Mouse (Mus musculus): ENCODE data around the gene Celsr1. TPM values are rescaled to one million over a fixed set of nuclear protein-coding genes. Genes with fewer than 3 reads are reported as not detected.

Celsr1 gene
- total RNA-seq, 2 experiments from 2014 or later = 6.6 to 10.7 TPM

DNA sequence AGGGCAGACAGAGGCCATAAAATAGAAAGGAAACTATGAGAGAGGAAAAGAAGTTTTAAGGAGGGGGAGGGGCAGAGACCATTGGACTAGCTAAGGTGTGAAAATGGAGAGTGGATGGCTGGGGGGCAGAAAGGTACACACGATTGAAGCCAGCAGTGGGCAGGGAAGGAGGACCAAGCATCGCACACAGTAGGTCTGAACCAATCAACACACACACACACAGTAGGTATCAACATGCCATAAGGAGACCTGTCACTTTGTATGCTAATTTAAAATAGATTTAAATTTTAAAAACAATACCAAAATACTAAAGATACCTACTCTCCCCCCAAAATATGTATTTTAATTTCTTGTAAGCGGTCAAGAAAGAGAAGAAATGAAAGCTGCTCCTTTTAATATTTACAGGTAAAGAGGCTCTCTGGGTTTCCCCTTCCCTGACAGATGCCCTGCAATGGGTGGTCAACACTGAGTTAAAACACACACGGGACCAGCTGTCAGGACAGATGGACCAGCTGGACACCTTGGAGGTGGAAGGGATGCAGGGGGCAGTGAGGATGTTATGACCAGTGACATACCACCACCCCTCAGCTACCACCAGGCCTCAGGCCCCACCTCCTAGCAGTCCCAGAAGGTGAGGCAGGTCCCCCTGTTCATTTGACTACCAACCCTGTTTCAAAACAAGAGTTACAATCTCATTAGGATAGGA lies 34.9 kb downstream of the Celsr1 start:
- ATAC-seq (replicated peaks; ENCODE audit: poor library complexity) = no peak

DNA sequence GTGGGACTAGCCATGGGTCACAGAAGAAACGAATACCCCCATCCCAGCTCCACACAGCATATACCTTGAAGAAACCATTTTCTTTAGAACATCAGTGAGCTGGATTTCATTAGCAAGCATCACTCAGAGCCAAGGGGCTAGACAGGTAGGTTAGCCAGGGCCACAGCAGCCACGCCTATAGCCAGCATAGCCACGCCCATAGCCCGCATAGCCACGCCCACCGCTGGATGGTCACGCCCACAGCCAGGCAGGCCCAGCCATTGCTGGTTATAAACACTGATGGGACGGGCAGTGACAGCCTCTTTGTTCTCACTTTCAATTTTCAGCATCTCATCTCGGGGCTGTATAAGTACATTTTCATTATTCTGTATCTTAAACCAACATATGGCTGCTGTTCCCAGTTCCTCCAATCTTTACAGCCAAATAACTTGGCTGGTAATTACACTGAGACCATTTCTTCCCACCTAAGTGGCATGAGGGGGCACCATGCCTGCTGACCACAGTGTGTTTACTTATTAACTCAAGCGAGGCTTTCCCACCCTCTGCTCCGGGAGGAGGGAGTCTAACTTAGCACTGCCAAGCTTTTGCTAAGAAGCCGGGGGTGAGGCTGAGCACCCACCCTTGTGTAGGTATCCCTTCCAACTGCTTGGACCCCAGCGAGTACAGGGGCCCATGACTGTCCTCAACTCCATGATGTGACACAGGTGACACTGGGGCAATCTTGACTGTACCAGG lies 37.4 kb downstream of the Celsr1 start:
- ATAC-seq (replicated peaks; ENCODE audit: poor library complexity) = peak; percentile 89

DNA sequence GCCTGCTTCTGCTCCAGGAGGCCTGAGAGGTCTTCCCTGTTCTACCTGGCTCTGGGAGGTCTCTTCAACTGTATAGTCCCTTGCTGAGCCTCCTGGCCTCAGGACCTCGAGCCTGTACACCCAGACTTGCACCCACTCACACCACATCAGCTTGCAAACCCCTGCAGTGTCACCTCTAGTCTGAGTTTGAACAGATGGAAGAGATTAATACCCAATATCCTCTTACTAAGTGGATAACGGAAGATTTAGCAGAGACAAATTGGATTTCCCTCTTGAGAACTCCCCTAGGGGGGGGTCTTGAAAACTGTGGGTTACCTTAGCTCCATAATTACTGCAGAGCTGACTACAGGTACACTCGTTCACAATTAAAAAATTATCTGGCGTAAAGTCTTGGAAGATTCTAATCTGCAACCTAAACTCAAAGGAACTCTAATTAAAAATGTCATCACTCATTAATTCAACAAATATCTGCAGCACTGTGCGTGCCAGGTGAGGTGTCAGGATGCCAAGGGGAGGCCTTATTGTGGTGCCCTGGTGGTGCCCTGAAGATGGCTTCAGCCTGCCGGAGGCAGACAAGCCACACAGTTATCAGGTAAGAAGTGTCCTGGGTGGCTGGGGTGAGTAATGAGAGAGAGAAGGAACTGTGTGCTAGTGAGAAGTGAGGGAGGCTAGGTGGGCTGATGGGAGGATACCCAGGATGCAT lies 38.5 kb downstream of the Celsr1 start:
- no peak for ATAC-seq (replicated peaks; ENCODE audit: poor library complexity)

DNA sequence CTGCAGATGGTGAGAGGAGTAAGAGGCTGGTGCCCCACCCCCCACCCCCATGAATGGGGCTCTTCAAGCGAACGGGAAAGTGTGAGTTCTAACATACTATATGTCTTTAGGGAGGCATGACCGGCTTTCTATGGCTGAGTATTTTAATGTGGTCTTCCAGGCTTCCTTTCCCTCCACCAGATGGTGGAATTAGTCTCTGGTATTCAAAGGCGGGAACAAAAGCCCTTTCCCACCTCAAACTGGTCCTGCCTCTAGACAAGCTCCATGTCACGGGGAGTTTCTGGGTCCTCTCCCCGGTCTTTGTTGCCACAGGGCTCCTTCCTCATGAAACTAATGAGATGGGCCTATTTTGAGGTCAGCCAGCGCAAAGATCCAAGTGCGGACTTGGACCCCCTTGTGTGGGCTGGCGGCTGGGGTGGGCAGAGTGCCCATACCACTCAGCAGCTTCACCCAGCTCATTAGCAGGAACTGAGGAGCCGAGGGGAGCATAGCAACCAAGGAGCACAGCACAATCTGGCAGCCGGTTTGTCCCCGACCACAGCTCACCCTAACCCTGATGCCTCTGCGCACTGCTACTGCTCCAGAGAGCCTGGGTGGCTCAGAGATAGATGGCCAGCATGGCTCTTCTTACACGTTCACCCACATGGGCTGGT lies 39.5 kb downstream of the Celsr1 start:
- no peak for ATAC-seq (replicated peaks; ENCODE audit: poor library complexity)

DNA sequence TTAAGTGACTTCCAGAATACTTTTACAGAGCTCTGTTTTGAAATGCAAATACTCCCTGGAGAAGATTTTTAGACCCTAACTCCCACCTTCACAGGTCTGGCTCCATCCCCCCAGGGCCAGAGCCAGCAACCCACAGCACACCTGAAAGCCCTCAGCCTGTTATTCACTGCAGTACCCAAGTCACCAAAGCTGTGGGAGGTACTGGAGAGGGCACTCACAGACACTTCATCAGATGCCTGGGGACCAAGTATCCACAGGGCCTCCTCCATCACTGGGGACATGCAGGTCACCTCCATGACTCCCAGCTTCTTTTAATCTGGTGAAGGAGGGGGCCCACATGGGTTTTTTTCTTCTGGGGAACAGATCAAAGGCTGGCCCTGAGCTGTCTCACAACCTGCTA lies 40.2 kb downstream of the Celsr1 start:
- no peak for ATAC-seq (replicated peaks; ENCODE audit: poor library complexity)

DNA sequence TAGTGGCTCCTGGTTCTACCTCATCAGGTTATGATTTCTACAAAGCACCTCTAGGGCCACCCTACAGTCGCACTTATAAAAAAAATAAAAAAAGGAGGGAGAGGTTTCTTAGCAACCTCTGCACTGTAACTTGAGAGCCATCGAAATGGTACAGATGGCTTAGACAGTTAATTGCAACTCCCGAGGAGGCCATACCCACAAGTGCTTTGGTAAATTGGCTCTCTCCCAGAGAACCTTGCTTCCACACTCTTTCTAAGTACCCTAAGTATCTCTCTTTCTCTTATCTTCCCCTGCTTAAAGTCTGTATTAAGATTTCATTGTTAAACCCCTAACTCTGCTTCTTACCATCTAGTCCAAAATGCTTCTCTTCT lies 41.5 kb downstream of the Celsr1 start:
- 0 out of 2 replicates have a peak, but pooled peaks have one; percentile 21 for ATAC-seq (replicated peaks; ENCODE audit: poor library complexity)

DNA sequence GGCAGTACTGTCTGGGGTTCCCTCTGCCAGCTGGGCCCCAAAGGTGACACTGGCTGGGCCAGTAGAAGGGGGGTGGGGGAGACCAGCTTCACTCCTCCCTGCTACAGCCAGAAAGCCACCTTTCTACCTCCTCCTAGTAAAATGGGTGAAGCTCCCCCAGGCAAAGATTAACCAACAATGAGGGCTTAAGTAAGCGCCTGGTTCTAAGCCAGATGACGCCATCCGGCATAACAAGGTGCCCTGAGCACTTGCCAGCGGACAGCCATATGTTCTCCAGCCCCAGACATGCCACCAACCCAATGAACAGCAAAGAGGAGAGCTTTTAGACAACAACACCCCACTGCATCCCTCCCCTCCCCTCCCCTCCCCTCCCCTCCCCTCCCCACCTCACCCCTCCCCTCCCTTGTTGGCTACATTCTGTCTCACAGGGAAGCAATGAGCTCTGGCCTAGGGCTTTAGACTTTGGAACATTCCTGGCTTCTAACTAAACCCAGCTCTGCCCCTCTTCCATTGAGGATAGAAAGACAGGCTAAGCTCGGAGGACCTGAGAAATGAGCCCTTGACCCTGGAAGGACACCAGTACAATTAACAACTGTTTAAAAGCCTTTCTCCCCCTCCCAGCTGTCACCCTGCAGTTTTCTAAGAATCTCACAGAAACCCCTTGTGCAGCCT lies 42.0 kb downstream of the Celsr1 start:
- no peak for ATAC-seq (replicated peaks; ENCODE audit: poor library complexity)

DNA sequence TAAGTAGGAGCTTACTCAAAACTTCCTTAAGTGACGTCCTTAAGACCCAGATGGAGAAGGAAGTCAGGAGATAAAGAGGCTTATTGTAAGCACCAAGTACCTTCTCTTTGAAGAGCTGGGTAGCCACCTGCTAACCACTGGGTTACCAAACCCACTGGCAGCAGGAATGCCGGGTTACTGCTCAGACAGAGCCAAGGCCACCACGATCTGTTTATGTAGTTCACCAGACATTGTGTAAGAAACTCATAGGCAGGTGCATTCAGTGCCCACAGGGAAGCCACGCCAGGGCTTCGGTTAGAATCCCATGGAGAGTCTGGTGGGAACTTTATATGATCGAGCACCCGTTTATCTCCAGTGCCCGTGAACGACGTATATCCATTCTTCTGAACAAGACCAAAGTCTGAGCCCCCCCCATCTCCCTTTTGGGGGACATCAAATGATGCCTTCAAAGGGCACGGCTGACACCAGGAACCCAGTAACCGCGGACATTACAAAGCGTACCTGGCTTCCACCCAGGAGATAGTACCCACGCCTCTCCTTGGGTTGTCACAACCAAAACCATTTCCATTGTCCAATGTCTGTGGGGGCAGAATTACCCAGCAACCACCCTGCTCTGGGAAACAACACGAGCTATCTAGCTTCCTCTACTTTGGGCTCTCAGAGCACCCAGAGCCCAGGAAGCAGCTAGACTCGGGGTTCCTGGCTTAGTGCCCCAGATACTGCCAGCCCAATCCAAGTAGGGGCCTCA lies 42.7 kb downstream of the Celsr1 start:
- ATAC-seq (replicated peaks; ENCODE audit: poor library complexity) = no peak; the same call in 1 of the 2 replicates

DNA sequence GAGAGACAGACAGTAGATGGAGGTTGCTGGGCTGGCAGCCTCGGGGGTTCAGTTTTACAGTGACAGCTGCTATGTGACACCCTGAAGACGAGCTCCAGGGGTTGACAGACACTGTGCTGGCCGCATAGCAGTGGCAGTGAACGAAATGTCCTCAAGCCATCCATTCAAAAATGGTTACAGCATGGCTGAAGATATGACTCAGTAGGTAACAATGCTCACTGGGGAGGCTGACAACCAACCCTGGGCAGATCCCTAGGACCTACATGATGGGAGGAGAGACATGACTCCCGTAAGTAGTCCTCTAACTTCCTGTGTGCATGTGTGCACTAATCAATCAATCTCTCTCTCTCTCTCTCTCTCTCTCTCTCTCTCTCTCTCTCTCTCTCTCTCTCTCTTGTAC lies 45.7 kb downstream of the Celsr1 start:
- no peak for ATAC-seq (replicated peaks; ENCODE audit: poor library complexity)

DNA sequence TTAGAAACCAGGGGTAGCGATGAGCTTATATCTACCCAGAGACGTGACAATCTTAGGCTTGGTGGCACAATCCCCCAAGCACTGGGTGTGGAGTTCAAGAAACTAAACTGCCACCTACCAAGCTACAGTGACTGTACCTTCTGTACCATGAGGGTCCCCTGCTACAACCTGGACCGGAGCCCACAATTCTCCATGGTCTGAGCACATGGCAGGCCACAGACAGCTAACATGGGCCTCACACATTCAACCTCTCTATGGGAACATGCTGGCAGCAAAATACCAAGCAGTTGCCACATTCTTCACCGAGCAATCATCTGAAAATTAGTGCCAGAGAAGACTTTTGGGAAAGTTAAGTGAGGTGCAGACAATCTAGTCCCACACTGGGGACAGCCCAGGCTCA lies 47.4 kb downstream of the Celsr1 start:
- no peak for ATAC-seq (replicated peaks; ENCODE audit: poor library complexity)

DNA sequence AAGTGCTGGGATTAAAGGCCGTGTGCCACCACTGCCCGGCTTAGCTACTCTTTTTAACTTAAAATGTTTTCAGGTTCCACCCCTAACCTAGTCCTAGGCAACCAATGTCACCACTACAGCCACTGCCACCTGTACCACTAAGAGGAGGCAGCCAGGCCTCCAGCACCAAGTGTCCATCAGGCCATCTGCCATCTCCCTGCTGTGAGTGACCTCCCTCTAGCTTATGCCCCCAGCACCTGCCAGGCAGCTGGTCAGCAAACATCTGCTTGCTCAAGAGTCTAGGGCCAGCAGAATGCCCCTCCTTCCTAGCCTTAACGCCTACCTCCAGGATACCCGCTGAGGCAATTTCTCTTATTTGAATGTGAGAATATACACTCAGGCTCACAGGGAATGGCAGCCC lies 48.0 kb downstream of the Celsr1 start:
- ATAC-seq (replicated peaks; ENCODE audit: poor library complexity) = no peak

DNA sequence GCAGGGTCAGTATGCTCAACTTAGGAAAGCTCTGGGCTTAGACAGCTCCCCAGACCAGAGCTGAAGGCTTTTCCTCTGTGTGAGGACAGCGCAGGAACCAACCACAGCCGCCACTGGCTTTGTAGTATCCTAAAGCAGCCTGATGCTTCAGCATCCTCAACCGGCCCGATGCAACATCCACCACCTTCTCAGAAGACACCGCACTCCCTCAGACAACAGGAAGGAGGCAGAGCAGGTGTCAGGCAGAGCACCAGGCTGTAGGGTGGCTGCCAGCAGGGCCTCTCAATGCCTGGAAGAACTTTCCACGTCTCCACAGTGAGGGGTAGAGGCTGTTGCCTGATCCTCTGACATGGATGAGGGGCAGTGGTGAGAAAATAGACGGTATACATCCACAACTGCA lies 50.4 kb downstream of the Celsr1 start:
- ATAC-seq (replicated peaks; ENCODE audit: poor library complexity) = no peak

DNA sequence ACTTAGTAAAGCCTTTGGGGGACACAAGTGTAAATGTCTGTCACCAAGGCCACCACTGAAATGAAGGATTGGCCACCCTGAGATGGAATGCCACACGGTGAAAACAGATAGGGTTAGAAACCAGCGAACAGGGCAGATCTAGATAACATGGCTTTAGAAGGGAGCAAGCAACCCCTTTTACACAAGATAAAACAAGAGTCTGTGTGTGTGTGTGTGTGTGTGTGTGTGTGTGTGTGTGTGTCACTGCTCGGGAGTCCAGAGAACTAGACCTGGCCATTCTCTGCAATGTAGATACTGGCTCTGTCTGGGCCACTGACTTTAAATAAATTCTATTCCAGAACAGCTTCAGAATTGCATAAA lies 51.2 kb downstream of the Celsr1 start:
- no peak for ATAC-seq (replicated peaks; ENCODE audit: poor library complexity)

DNA sequence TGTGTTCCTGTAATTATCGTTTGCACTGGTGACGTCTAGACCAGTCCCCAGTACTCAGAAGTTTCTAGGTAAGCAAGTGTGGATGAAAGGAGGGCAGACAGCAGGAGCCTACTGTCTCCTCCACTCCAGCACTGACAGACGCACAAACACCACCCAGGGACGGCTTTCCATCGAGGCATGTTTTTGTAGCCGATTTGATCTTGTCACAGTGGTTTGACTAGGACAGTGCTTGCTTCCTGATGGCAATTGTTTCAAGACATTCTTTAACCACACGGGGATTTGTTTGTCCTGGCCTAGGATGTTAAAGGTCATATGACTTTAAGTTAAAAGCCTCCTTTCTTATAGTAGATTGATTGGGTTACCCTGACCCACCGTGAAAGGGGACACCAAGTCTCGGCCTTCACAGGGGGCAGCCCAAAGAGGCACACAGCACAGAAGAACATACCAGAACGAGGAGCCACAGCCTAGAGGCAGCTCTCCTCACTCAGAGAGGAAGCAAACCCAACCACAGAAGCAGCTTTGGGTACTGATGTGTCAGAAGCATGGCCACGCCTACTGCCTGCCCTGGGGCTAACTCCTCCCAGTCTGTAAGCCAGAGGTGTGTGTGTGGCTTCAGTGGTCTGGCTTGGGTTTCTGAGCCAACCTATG lies 51.7 kb downstream of the Celsr1 start:
- ATAC-seq (replicated peaks; ENCODE audit: poor library complexity) = peak; percentile 96

DNA sequence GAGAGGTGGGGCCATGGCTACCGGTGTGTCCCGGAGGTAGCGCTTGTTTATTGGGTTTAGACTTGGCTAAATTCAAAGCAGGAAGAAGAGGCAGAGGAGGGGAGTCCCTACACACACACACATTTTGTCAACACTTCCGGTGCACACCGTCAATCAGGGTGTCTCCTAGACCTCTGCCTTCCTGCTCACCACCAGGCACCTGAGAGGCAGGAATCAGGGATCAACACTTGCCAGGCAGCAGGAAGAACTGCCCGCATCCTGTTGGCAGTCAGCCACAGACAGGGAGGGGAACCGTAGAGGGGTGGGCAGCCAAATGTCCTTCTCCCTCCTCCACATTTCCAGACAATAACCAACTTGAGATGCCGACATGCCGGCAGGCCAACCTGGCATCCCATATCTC lies 56.5 kb downstream of the Celsr1 start:
- peak; percentile 32 for ATAC-seq (replicated peaks; ENCODE audit: poor library complexity)

DNA sequence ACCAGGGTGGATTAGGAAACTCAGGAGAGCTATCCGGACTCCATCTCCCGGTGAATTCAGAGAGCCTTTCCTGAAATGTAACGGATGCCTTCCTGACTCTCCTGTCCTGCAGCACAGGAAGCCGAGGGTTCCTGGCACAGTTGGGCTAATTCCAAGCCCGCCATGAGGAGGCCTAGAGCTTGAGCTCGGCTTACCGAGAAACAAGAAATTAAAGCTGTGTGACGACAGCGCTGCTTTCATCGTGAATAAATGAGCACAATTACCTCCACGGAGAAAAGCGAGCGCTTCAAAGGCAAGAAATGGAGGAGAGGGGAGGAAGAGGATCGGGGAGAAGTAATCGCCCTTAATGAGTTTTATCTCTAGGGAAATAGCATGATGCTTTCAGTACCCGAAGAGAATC lies 57.8 kb downstream of the Celsr1 start:
- no peak for ATAC-seq (replicated peaks; ENCODE audit: poor library complexity)

DNA sequence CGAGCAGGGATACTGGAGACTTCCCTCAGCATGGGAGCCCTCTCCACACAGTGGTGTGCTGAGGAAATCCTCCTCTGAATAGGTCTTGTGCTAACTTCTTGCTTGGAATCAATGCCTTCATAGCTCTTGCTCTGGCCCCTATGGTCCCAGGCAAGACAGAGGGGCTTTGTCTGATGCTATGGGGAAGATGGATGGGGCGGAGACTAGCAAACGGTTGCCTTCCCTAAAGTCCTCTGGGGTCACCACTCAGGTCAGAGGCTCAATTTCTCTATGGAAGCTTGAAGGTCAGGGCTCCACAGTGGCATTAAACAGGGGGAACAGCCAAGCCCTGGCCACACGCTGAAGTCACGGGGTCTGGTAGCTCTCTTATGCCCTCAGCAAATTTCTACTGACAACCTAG lies 62.0 kb downstream of the Celsr1 start:
- no peak for ATAC-seq (replicated peaks; ENCODE audit: poor library complexity)

DNA sequence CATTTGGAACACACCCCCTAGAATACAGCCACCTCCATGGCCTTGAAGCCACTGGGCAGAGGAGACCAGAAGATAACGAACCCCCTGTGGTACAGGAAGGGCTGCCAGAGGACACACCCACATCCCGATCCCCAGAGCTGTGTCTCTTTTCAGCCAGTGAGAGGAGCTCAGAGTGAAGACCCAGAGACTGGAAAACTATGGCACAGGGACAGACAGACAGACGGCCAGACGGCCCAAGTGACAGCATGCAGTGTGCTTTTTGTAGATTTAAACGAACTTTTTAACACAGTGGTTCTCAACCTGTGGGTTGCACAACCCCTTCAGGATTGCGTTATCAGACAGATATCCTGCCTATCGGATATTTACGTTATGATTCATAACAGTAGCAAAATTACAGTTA lies 63.1 kb downstream of the Celsr1 start:
- ATAC-seq (replicated peaks; ENCODE audit: poor library complexity) = peak; percentile 62

DNA sequence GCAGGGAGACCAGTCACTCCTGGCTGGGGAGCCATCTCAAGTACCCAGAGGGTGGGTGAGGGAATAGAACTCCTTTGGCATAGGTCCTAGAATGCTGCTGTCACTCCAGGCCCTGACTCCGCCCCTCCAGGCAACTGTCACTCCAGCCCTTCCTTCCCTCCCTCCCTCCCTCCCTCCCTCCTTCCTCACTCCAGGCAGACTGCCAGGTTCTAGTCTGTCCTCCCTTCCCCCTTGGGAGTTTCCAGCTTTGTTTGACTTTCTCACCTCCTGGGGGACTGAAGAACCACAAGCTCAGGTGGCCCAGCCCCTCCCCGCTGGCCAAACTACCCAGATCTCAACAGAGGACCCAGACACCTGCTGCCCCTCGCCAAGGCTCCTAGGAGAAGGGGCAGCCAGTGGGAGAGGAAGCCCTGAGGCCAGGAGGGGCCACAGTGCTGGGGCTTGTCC lies 63.8 kb downstream of the Celsr1 start:
- ATAC-seq (replicated peaks; ENCODE audit: poor library complexity) = peak; percentile 59

DNA sequence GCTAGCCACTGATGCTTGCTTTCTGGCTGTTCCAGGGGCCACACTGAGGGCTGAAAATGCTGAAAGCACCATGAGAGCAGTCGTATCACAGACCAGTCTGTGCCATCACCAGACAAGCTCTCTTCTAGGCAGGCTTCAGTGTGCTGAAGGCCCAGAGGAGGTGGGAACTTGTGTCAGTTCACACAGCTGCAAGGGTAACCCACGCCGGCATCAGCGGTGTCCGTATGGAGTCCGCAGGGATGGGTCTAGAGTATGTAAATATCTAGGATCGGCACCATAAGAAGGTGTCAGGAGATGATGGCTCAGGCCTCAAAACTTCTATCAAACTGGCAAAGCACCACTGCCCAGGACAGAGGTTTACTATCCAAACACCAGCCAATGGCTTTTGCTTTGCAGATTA lies 64.3 kb downstream of the Celsr1 start:
- no peak for ATAC-seq (replicated peaks; ENCODE audit: poor library complexity)

Measured in megakaryocyte progenitor cell, adult 5-6 weeks (primary cell).